Mouse (Mus musculus) G1E-ER4 (cell line): Measurements from ENCODE around the gene Gm17545. TPM values are rescaled to one million over a fixed set of nuclear protein-coding genes. Genes with fewer than 3 reads are reported as not detected.
A peak's percentile ranks its signal among the peaks of the same experiment; 100 is the strongest.

Source experiments
- GATA1 ChIP-seq: IDR thresholded peaks from one replicate; pipeline ENCODE4 v1.8.0; 2012; ENCODE audit warnings: low read length, inconsistent platforms
- polyA plus RNA-seq: library from polyadenylated mRNA; stranded (reverse); fragments of >175 nt; gene quantifications from 2 replicates; pipeline ENCODE4 v1.2.3, GENCODE M21; 2012

Gene Gm17545
- polyA plus RNA-seq, 1 experiment: not detected

GRCm38 (mm10) chr9:22468899-22469259 is 14.8 kb downstream of the Gm17545 start:
- no peak for TF ChIP-seq GATA1

DNA sequence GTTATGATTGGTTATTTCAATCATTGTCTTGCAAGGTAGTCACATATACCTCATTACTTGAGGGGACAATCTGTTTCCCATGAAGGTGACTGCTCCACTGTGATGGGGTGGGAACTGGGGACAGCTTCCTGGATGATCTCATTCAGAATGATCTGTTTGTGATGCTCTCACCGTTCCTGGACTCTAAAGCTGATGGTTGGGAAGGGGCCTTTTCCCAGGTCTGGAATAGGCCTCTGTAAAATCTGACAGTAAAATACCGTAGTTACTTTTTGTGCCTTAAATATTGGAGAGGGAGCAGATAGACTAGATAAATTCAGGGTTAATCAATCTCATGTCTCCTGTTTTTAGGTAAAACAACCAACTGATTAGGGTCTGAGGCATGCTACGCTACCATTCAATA is 15.6 kb downstream of the Gm17545 start, which contains the start of gene Rp9:
Gene Rp9, minus strand, starts transcription at position 101 of the 400 bp plus-strand sequence.
- no peak for TF ChIP-seq GATA1

GRCm38 (mm10) chr9:22475424-22475868 is 21.4 kb downstream of the Gm17545 start, which contains the start of gene Bbs9:
TSS of gene Bbs9 (plus strand) at chr9:22475715.
- TF ChIP-seq GATA1: no peak

DNA sequence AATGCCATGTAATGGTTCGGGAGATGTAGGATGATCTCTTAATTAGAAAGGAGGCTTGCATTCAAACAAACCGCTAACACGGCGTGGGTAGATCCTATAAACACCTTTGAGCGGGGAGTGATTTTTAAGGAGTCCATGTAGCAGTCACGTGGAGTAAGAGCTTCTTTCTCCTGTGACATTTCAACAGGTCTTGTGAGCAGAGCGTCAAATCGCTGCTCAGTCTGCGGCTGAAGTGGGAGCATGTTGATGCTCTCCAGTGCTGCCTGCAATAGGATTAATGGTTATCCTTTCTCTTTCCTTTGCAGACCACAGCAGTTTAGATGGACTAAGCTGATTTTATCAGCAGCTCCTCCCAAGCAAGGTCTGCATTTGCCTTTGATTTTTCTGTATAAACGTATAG is 22.2 kb downstream of the Gm17545 start:
- no peak for TF ChIP-seq GATA1

DNA sequence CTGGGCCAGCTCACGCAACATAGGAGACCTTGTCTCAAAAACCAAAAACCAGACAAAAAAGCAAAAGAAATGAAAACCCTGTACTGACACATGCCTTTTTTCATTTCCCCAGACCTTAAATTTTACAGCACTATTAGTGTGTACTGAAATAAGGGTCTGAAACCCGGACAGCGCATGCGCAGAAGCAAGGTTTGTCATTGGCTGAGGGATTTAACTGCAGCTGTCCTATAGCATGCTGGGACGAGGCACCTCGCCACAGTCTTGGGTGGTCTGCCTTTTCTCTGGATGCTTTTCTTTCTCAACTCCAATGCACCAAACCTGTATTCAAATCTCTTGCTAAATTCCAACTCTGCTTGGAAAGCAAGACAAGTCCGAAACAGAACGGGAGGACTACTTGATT is 24.9 kb downstream of the Gm17545 start:
- no peak for TF ChIP-seq GATA1

- no peak for TF ChIP-seq GATA1
These were observed 29.9 kb downstream of the Gm17545 start for GRCm38 (mm10) chr9:22483866-22484561.

GRCm38 (mm10) chr9:22484562-22485308 is 30.6 kb downstream of the Gm17545 start:
- no peak for TF ChIP-seq GATA1

DNA sequence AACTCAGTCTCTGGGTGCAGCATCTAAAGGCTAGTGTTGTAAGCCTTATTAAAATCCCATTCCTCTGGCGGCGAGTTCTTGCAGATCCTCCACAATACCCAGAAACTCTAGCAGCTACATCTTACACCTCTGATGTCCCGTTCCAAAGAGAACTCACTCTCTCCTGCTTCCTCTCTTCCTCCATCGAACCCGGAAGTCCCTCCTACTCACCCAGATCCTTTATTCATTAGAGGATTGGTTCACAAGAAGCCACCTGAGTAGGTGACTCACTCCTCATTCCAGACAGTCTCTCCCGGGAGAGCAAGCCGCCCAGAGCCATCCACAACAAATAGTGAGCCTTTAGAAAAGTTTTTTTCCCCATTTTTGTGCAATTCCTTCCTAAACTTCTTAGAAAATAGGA is 32.1 kb downstream of the Gm17545 start:
- no peak for TF ChIP-seq GATA1

DNA sequence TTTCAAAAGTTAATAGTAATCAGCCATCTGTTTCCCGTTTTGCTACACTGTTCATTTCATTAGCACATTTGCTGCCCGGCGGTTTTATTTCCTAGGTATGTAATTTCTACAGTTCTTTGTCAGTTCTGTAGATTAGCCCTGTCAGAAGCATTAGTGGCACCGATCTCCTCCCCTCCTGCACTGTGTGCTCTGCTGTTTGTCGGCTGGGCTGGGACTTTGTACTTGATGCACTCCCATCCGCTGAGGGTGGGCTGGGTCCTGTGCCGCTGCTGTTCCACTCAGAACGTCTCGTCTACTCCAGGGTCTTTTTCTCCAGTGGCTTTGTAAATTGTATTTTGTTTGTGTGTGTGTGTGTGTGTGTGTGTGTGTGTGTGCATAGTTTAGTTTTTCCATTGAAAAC is 34.9 kb downstream of the Gm17545 start:
- no peak for TF ChIP-seq GATA1

- TF ChIP-seq GATA1: no peak
These were observed 40.2 kb downstream of the Gm17545 start for GRCm38 (mm10) chr9:22494203-22494807.

- TF ChIP-seq GATA1: no peak
These were observed 41.0 kb downstream of the Gm17545 start for GRCm38 (mm10) chr9:22495133-22495532.

GRCm38 (mm10) chr9:22497021-22497767 is 43.1 kb downstream of the Gm17545 start:
- TF ChIP-seq GATA1: no peak

- TF ChIP-seq GATA1: no peak
These were observed 48.9 kb downstream of the Gm17545 start for GRCm38 (mm10) chr9:22502972-22503371.

- TF ChIP-seq GATA1: no peak
These were observed 49.5 kb downstream of the Gm17545 start for GRCm38 (mm10) chr9:22503581-22503980.

DNA sequence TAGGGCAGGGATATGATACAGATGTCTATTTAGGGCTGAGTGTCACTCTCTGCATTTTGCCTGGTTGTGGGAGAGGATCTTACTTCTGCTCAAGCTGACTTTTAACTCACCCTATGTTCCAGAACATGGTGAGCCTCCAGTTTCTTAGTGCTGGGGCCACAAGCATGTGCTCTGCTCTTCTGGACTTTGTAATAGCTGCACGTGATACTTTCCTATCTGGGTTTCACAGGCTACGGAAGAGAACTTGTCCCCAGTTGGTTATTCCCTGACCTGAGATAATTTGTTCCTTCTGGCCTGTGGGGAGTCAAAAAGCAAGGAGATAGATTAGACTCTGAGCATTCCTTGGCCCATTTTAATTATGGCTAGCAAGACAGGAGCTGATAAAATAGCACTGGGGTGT is 51.5 kb downstream of the Gm17545 start:
- peak; percentile 2 for TF ChIP-seq GATA1

Other genes starting within 250 kb of the Gm17545 start
- gene Zfp809, start 228.6 kb upstream of the Gm17545 start, polyA plus RNA-seq: 6.1 and 8.8 TPM in 2 replicates
- gene Zfp599, start 194.4 kb upstream of the Gm17545 start, polyA plus RNA-seq: 0.09 TPM in 2 replicates
- gene Zfp810, start 146.6 kb upstream of the Gm17545 start, polyA plus RNA-seq: 4.2 and 4.8 TPM in 2 replicates
- 8.8 and 12.9 TPM in 2 replicates for gene Anln, start 65.1 kb upstream of the Gm17545 start, polyA plus RNA-seq
- gene 9530077C05Rik, start 42.8 kb upstream of the Gm17545 start, polyA plus RNA-seq: 0.72 and 1.5 TPM in 2 replicates
- 129 and 162 TPM in 2 replicates for gene Rp9, start 15.5 kb downstream of the Gm17545 start, polyA plus RNA-seq
- gene Bbs9, start 21.4 kb downstream of the Gm17545 start, polyA plus RNA-seq: 0.65 and 1.7 TPM in 2 replicates